Mouse (Mus musculus): ENCODE results near the gene Spon1. TPM values are rescaled to one million over a fixed set of nuclear protein-coding genes. Genes with fewer than 3 reads are reported as not detected.

Gene Spon1
- total and polyA plus RNA-seq, 2 experiments from 2014 or later = 20.7 to 21.6 TPM

- WGBS = 61% methylated on average over 2 of the region's 2 CpGs
- H3K9me3 ChIP-seq (replicated peaks; ENCODE audit: control insufficient read depth, low read length) = no peaks in the 10 kb centered on the region
- H3K4me3 ChIP-seq (ENCODE audit: low read depth, low read length) = no peak overlapping the region
- peaks cover 6% of the 10 kb centered on the region; the same call in 1 of the 2 replicates for H3K27me3 ChIP-seq (ENCODE audit: control insufficient read depth, insufficient read depth, low read length)
- H3K36me3 ChIP-seq (replicated peaks; ENCODE audit: control insufficient read depth, insufficient read depth, low read length) = no peaks in the 10 kb centered on the region
- H3K4me2 ChIP-seq (ENCODE audit: low read depth, low read length) = no peak overlapping the region
- ATAC-seq (ENCODE audit: insufficient read depth, low read depth) = no peak
- no peak overlapping the region for H3K9ac ChIP-seq (replicated peaks; ENCODE audit: low read depth, low read length)
- no peak for DNase-seq (ENCODE audit: low spot score)
- TF ChIP-seq CTCF (IDR thresholded peaks at IDR 0.05; ENCODE audit: low read depth) = no peak
- no peak for TF ChIP-seq EP300 (IDR thresholded peaks at IDR 0.05; ENCODE audit: low read depth)
- no peak overlapping the region for H3K27ac ChIP-seq (ENCODE audit: low read depth)
- H3K4me1 ChIP-seq (ENCODE audit: control insufficient read depth, insufficient read depth) = no peaks in the 10 kb centered on the region
Measured at GRCm38 (mm10) chr7:113756616-113757015, 9.2 kb upstream of the Spon1 start.

GRCm38 (mm10) chr7:113759212-113759611 is 6.6 kb upstream of the Spon1 start:
- peak; percentile 30; the same call in 1 of the 2 replicates for ATAC-seq (ENCODE audit: insufficient read depth, low read depth)
- H3K9ac ChIP-seq (replicated peaks; ENCODE audit: low read depth, low read length) = no peak overlapping the region
- H3K9me3 ChIP-seq (replicated peaks; ENCODE audit: control insufficient read depth, low read length) = no peaks in the 10 kb centered on the region; the same call in 1 of the 2 replicates
- no peak overlapping the region for H3K4me3 ChIP-seq (ENCODE audit: low read depth, low read length)
- DNase-seq (ENCODE audit: low spot score) = peak; percentile 62
- H3K4me1 ChIP-seq (ENCODE audit: control insufficient read depth, insufficient read depth) = no peaks in the 10 kb centered on the region
- no peaks in the 10 kb centered on the region for H3K36me3 ChIP-seq (replicated peaks; ENCODE audit: control insufficient read depth, insufficient read depth, low read length)
- H3K27ac ChIP-seq (ENCODE audit: low read depth) = no peak overlapping the region
- H3K27me3 ChIP-seq (ENCODE audit: control insufficient read depth, insufficient read depth, low read length) = peaks cover 6% of the 10 kb centered on the region; the same call in 1 of the 2 replicates
- 13% methylated on average over 1 of the region's 1 CpGs for WGBS
- H3K4me2 ChIP-seq (ENCODE audit: low read depth, low read length) = no peak overlapping the region
- TF ChIP-seq CTCF (IDR thresholded peaks at IDR 0.05; ENCODE audit: low read depth) = peak; percentile 99
- TF ChIP-seq EP300 (IDR thresholded peaks at IDR 0.05; ENCODE audit: low read depth) = no peak

- Histone ChIP-seq H3K27ac (ENCODE audit: low read depth) (no peak overlapping the region), H3K36me3 (replicated peaks; ENCODE audit: control insufficient read depth, insufficient read depth, low read length) (no peaks in the 10 kb centered on the region), H3K9ac (replicated peaks; ENCODE audit: low read depth, low read length) (no peak overlapping the region), H3K4me1 (ENCODE audit: control insufficient read depth, insufficient read depth) (peaks cover 13% of the 10 kb centered on the region; the same call in 1 of the 2 replicates), H3K4me2 (ENCODE audit: low read depth, low read length) (no peak overlapping the region), H3K27me3 (ENCODE audit: control insufficient read depth, insufficient read depth, low read length) (no peaks in the 10 kb centered on the region), H3K9me3 (replicated peaks; ENCODE audit: control insufficient read depth, low read length) (no peaks in the 10 kb centered on the region; the same call in 1 of the 2 replicates), H3K4me3 (ENCODE audit: low read depth, low read length) (no peak overlapping the region)
- WGBS = 91% methylated on average over 5 of the region's 5 CpGs
- DNase-seq (ENCODE audit: low spot score) (no peak), ATAC-seq (ENCODE audit: insufficient read depth, low read depth) (no peak)
- TF ChIP-seq EP300 (IDR thresholded peaks at IDR 0.05; ENCODE audit: low read depth) (no peak), CTCF (IDR thresholded peaks at IDR 0.05; ENCODE audit: low read depth) (no peak)
Measured at GRCm38 (mm10) chr7:113765133-113765532, 665 bp upstream of the Spon1 start.

- WGBS = under 1% methylated on average over 27 of the region's 27 CpGs
Measured at GRCm38 (mm10) chr7:113766498-113766941, 722 bp downstream of the Spon1 start.

GRCm38 (mm10) chr7:113767546-113767945 is 1.7 kb downstream of the Spon1 start:
- Histone ChIP-seq H3K9me3 (replicated peaks; ENCODE audit: control insufficient read depth, low read length) (peaks cover 6% of the 10 kb centered on the region), H3K27ac (ENCODE audit: low read depth) (no peak overlapping the region), H3K4me3 (ENCODE audit: low read depth, low read length) (peak overlapping the region; percentile 53), H3K27me3 (ENCODE audit: control insufficient read depth, insufficient read depth, low read length) (no peaks in the 10 kb centered on the region), H3K9ac (replicated peaks; ENCODE audit: low read depth, low read length) (no peak overlapping the region), H3K36me3 (replicated peaks; ENCODE audit: control insufficient read depth, insufficient read depth, low read length) (no peaks in the 10 kb centered on the region), H3K4me2 (ENCODE audit: low read depth, low read length) (peak overlapping the region; percentile 77), H3K4me1 (ENCODE audit: control insufficient read depth, insufficient read depth) (peaks cover 13% of the 10 kb centered on the region; the same call in 1 of the 2 replicates)
- no peak for DNase-seq (ENCODE audit: low spot score)
- TF ChIP-seq EP300 (IDR thresholded peaks at IDR 0.05; ENCODE audit: low read depth) (no peak), CTCF (IDR thresholded peaks at IDR 0.05; ENCODE audit: low read depth) (no peak)
- ATAC-seq (ENCODE audit: insufficient read depth, low read depth) = no peak
- 29% methylated on average over 6 of the region's 6 CpGs for WGBS

More at GRCm38 (mm10) chr7:113766498-113766941, 722 bp downstream of the Spon1 start:
- ATAC-seq (ENCODE audit: insufficient read depth, low read depth) (peak; percentile 31), DNase-seq (ENCODE audit: low spot score) (no peak)
- no peaks in the 10 kb centered on the region; the same call in 1 of the 2 replicates for H3K9me3 ChIP-seq (replicated peaks; ENCODE audit: control insufficient read depth, low read length)
- H3K27ac ChIP-seq (ENCODE audit: low read depth) = peak overlapping the region; percentile 74; the same call in 1 of the 2 replicates
- H3K9ac ChIP-seq (replicated peaks; ENCODE audit: low read depth, low read length) = peak overlapping the region; percentile 39
- peak overlapping the region; percentile 53 for H3K4me3 ChIP-seq (ENCODE audit: low read depth, low read length)
- H3K4me1 ChIP-seq (ENCODE audit: control insufficient read depth, insufficient read depth) = peaks cover 13% of the 10 kb centered on the region; the same call in 1 of the 2 replicates
- H3K36me3 ChIP-seq (replicated peaks; ENCODE audit: control insufficient read depth, insufficient read depth, low read length) = no peaks in the 10 kb centered on the region
- H3K27me3 ChIP-seq (ENCODE audit: control insufficient read depth, insufficient read depth, low read length) = no peaks in the 10 kb centered on the region
- H3K4me2 ChIP-seq (ENCODE audit: low read depth, low read length) = peak overlapping the region; percentile 77
- no peak for TF ChIP-seq EP300 (IDR thresholded peaks at IDR 0.05; ENCODE audit: low read depth)
- no peak for TF ChIP-seq CTCF (IDR thresholded peaks at IDR 0.05; ENCODE audit: low read depth)
